Mouse (Mus musculus): ENCODE results near the gene Pdia3. TPM values are rescaled to one million over a fixed set of nuclear protein-coding genes. Genes with fewer than 3 reads are reported as not detected.
"Not testable (repeated sequence)": the region's sequence is repeated elsewhere in the genome, so short reads cannot be mapped to it uniquely, and the experiment has no call there.

The Pdia3 gene
- 484 and 546 TPM in 2 replicates for polyA plus RNA-seq (2014; fragmentation: Nextera tagmentation; extraction: Ambion mirVana)

DNA sequence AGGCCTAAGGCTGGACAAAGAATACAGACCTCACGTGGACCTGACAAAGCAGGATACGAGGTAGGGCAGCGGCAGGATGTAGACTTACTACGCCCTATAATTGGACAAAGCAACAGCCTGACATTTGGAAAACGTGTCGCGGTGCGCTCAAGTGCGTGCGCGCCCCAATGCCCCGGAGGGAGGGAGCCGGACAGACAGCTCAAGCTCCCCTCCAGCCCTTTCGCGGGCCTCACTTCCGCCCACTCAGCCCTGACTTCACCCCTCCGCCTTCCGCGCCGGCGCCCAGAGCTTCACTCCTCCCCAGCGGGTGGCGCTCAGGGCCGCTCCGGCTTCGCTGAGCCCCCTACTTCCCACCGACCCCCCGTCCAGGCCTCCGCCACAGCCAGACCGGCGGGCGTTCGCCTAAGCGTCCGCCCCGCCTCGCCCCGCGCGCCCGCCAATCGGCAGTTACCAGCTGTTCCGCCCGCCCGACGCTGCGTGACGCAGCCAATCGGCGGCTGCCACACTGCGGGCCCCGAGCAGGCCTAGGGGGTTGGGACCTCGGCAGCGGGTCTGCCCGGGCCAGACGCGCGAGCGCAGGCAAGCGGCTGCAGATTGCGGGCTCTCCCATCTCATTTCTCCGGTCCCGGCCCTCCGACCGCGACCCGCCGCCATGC is at the start of gene Pdia3, which contains the start of gene Catsper2:
Pdia3 (plus strand) TSS at position 389 of the 656 bp plus-strand sequence.
Catsper2 (minus strand) TSS at position 406 of the 656 bp plus-strand sequence.
- peak; percentile 99 for ATAC-seq (ENCODE audit: insufficient number of reproducible peaks, insufficient read depth, low FRiP score, low read depth)
- WGBS, result under 1% methylated on average over 64 of the region's 68 CpGs

DNA sequence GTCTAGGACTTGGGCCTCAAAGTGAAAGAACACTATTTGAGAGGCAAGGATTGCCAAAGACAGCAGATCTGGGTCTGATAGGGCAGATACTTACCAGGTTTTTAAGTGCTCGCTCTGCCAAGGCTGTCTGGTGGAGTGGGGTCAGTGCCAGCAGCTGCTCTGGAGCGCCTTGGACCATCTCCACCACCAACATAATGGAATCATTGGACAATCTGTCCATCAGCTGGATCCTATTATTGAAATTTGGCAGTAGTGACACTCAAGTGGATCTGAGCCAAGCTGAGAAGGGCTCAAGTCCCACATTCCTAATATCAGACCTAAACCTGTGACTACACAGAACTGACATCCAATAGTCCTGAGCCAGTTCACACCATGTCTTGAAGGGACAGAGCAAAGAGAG is 44.7 kb upstream of the Pdia3 start:
- 83% methylated on average over 2 of the region's 2 CpGs for WGBS
- Histone ChIP-seq H3K4me1 (ENCODE audit: control insufficient read depth, insufficient read depth, low read length) (no peaks in the 10 kb centered on the region), H3K36me3 (ENCODE audit: control insufficient read depth, insufficient read depth, low read length) (no peaks in the 10 kb centered on the region), H3K9me3 (ENCODE audit: control insufficient read depth, low read depth, low read length) (no peaks in the 10 kb centered on the region), H3K9ac (replicated peaks; ENCODE audit: low read depth, low read length) (no peak overlapping the region), H3K4me2 (replicated peaks; ENCODE audit: low read depth, low read length) (no peak overlapping the region), H3K27ac (ENCODE audit: low read length) (no peak overlapping the region), H3K27me3 (ENCODE audit: control insufficient read depth, insufficient read depth, low read length) (no peaks in the 10 kb centered on the region), H3K4me3 (ENCODE audit: low read depth, low read length) (no peak overlapping the region)
- ATAC-seq (ENCODE audit: insufficient number of reproducible peaks, insufficient read depth, low FRiP score, low read depth), result no peak

More for the DNA sequence above, at the start of gene Pdia3, which contains the start of gene Catsper2:
- Histone ChIP-seq H3K9me3 (ENCODE audit: control insufficient read depth, low read depth, low read length) (no peaks in the 10 kb centered on the region), H3K27me3 (ENCODE audit: control insufficient read depth, insufficient read depth, low read length) (no peaks in the 10 kb centered on the region), H3K9ac (replicated peaks; ENCODE audit: low read depth, low read length) (peak within 1 kb of the TSS; percentile 99), H3K4me1 (ENCODE audit: control insufficient read depth, insufficient read depth, low read length) (peaks cover 21% of the 10 kb centered on the region), H3K27ac (ENCODE audit: low read length) (peak within 1 kb of the TSS; percentile 99), H3K4me3 (ENCODE audit: low read depth, low read length) (peak within 1 kb of the TSS; percentile 95), H3K4me2 (replicated peaks; ENCODE audit: low read depth, low read length) (peak within 1 kb of the TSS; percentile 72), H3K36me3 (ENCODE audit: control insufficient read depth, insufficient read depth, low read length) (peaks cover 19% of the 10 kb centered on the region)

DNA sequence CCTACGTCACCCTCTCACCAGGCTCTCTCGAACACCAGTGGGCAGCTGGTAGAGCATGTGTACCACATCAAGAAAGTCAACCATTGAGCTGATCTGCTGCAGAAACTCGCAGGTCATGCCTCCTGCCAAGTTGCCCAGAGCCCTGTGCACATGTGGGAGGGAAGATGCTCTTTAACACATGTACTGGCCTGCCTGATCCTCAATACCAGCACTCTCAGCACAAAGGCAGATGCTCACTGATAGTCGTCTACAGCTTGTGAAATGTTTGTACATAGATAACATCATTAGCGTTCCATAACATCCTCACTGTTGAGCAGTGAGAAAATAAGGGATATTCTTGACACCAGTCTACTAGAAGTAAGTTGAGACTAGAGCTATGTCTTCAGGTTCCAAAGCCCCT is 42.7 kb upstream of the Pdia3 start:
- H3K9ac ChIP-seq (replicated peaks; ENCODE audit: low read depth, low read length), result no peak overlapping the region
- no peaks in the 10 kb centered on the region for H3K36me3 ChIP-seq (ENCODE audit: control insufficient read depth, insufficient read depth, low read length)
- 83% methylated on average over 5 of the region's 5 CpGs for WGBS
- H3K4me2 ChIP-seq (replicated peaks; ENCODE audit: low read depth, low read length), result no peak overlapping the region
- no peaks in the 10 kb centered on the region for H3K9me3 ChIP-seq (ENCODE audit: control insufficient read depth, low read depth, low read length)
- no peak overlapping the region for H3K27ac ChIP-seq (ENCODE audit: low read length)
- ATAC-seq (ENCODE audit: insufficient number of reproducible peaks, insufficient read depth, low FRiP score, low read depth), result no peak
- no peak overlapping the region for H3K4me3 ChIP-seq (ENCODE audit: low read depth, low read length)
- H3K27me3 ChIP-seq (ENCODE audit: control insufficient read depth, insufficient read depth, low read length), result no peaks in the 10 kb centered on the region
- H3K4me1 ChIP-seq (ENCODE audit: control insufficient read depth, insufficient read depth, low read length), result no peaks in the 10 kb centered on the region

DNA sequence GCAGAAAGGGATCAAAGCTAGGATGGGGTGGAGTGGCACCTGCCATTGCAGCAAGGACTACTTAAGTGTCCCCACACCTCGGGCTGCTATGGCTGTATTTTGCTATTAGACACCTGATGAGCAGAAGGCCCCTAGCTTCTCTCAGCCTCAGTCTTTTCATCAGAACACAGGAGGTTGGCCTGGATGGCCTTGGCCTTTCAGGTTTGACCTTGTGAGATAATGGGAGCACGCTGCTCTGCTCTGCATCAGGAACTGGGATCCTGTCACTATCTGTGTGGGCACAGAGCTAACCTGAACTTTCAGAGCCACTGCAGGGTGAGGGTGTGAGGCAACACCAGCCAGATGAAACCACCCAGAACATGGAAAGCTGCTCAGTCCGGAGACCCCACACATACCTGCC is 41.3 kb upstream of the Pdia3 start:
- Histone ChIP-seq H3K36me3 (ENCODE audit: control insufficient read depth, insufficient read depth, low read length) (no peaks in the 10 kb centered on the region), H3K4me2 (replicated peaks; ENCODE audit: low read depth, low read length) (no peak overlapping the region), H3K27ac (ENCODE audit: low read length) (no peak overlapping the region), H3K9me3 (ENCODE audit: control insufficient read depth, low read depth, low read length) (no peaks in the 10 kb centered on the region), H3K4me3 (ENCODE audit: low read depth, low read length) (no peak overlapping the region), H3K9ac (replicated peaks; ENCODE audit: low read depth, low read length) (no peak overlapping the region), H3K4me1 (ENCODE audit: control insufficient read depth, insufficient read depth, low read length) (no peaks in the 10 kb centered on the region), H3K27me3 (ENCODE audit: control insufficient read depth, insufficient read depth, low read length) (no peaks in the 10 kb centered on the region)
- no peak for ATAC-seq (ENCODE audit: insufficient number of reproducible peaks, insufficient read depth, low FRiP score, low read depth)
- 58% methylated on average over 3 of the region's 3 CpGs for WGBS

DNA sequence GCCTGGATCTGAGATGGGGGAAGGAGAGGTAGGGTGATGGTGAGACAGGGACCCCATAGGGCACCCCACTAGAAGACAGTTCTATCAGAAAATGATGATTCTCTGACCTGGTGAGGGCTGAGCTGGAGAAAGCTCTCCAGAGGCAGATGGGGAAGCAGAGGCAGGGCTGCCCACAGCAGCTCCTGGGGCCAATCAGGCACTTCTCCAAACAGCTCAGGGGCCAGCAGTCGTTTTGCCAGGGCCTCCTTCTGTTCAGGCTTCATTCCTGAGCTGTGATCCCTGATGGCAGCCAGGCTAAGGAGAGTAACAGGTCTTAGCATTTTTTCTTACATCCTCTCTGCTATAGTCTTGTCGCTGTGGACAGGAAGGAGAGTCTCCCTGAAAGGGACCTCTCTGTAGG is 38.8 kb upstream of the Pdia3 start:
- WGBS, result 35% methylated on average over 2 of the region's 2 CpGs
- Histone ChIP-seq H3K9me3 (ENCODE audit: control insufficient read depth, low read depth, low read length) (no peaks in the 10 kb centered on the region), H3K36me3 (ENCODE audit: control insufficient read depth, insufficient read depth, low read length) (no peaks in the 10 kb centered on the region), H3K4me1 (ENCODE audit: control insufficient read depth, insufficient read depth, low read length) (no peaks in the 10 kb centered on the region), H3K27me3 (ENCODE audit: control insufficient read depth, insufficient read depth, low read length) (no peaks in the 10 kb centered on the region), H3K9ac (replicated peaks; ENCODE audit: low read depth, low read length) (no peak overlapping the region), H3K4me3 (ENCODE audit: low read depth, low read length) (no peak overlapping the region), H3K27ac (ENCODE audit: low read length) (no peak overlapping the region), H3K4me2 (replicated peaks; ENCODE audit: low read depth, low read length) (no peak overlapping the region)
- no peak for ATAC-seq (ENCODE audit: insufficient number of reproducible peaks, insufficient read depth, low FRiP score, low read depth)

DNA sequence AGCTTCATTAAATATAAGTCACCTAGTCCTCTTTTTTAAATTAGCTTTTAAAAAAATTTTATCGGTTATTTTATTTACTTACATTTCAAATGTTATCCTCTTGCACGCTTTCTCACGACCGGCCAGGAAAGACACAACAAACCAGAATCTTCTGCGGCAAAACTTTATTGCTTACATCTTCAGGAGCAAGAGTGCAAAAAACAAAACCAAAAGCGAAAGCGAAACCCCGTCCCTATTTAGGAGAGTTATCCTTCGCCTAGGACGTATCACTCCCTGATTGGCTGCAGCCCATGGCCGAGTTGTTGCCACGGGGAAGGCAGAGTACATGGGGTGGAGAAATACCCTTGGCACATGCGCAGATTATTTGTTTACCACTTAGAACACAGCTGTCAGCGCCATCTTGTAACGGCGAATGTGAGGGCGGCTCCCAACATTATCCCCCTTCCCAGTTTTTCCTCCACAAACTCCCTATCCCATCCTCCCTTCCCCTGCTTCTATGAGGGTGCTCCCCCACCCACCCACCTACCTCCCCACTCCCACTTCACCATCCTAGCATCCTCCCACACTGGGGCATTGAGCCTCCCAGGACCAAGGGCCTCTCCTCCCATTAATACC is 26.5 kb upstream of the Pdia3 start, which contains the start of gene Strc:
Strc (minus strand) TSS at position 208 of the 615 bp plus-strand sequence.
- WGBS, result 94% methylated on average over 16 of the region's 17 CpGs
- not testable (repeated sequence) for ATAC-seq (ENCODE audit: insufficient number of reproducible peaks, insufficient read depth, low FRiP score, low read depth); H3K27me3 ChIP-seq (ENCODE audit: control insufficient read depth, insufficient read depth, low read length); H3K4me1 ChIP-seq (ENCODE audit: control insufficient read depth, insufficient read depth, low read length); H3K9me3 ChIP-seq (ENCODE audit: control insufficient read depth, low read depth, low read length); H3K9ac ChIP-seq (replicated peaks; ENCODE audit: low read depth, low read length); H3K27ac ChIP-seq (ENCODE audit: low read length); H3K4me2 ChIP-seq (replicated peaks; ENCODE audit: low read depth, low read length); H3K4me3 ChIP-seq (ENCODE audit: low read depth, low read length); H3K36me3 ChIP-seq (ENCODE audit: control insufficient read depth, insufficient read depth, low read length)

DNA sequence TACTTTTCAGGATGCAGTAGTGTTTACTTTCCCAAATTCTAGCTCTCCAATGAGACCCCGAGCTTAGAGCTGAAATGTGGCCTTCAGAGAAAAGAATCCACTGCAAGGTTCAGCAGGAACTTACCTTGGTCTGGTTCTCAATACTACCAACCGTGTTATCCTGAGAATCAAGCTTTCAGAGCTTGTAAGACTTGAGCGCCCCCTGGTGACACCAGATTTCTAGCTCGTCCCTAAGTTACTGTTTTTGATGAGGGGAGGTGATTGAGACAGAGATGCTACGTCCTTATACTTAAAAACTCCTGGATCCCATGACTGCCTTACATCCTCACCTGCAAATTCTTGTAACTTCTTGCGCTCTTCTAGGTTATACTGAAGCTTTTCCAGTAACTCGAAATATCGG is 17.0 kb upstream of the Pdia3 start:
- Histone ChIP-seq H3K9ac (replicated peaks; ENCODE audit: low read depth, low read length) (no peak overlapping the region), H3K4me2 (replicated peaks; ENCODE audit: low read depth, low read length) (no peak overlapping the region), H3K27ac (ENCODE audit: low read length) (no peak overlapping the region), H3K4me1 (ENCODE audit: control insufficient read depth, insufficient read depth, low read length) (no peaks in the 10 kb centered on the region), H3K36me3 (ENCODE audit: control insufficient read depth, insufficient read depth, low read length) (no peaks in the 10 kb centered on the region), H3K27me3 (ENCODE audit: control insufficient read depth, insufficient read depth, low read length) (no peaks in the 10 kb centered on the region), H3K9me3 (ENCODE audit: control insufficient read depth, low read depth, low read length) (no peaks in the 10 kb centered on the region), H3K4me3 (ENCODE audit: low read depth, low read length) (no peak overlapping the region)
- ATAC-seq (ENCODE audit: insufficient number of reproducible peaks, insufficient read depth, low FRiP score, low read depth), result no peak
- 10% methylated on average over 8 of the region's 8 CpGs for WGBS

DNA sequence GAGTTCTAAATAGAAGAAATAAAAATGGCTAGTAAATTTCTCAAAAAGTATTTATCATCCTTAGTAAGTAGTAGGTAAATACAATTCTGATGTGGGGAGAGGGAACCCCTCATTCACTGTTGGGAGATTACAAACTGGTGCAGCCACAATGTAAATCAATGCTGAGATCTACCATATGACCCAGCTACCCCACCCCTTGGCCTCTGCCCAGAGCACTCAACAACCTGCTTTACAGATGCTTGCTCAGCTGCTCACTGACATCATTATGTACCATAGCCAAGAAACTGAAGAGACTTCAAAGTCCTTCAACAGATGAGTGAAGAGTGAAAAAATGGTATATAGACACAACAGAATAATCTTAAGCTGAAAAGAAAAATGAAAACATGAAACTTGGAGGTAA is 10.3 kb upstream of the Pdia3 start:
- H3K9ac ChIP-seq (replicated peaks; ENCODE audit: low read depth, low read length), result no peak overlapping the region
- no peak overlapping the region for H3K4me2 ChIP-seq (replicated peaks; ENCODE audit: low read depth, low read length)
- H3K9me3 ChIP-seq (ENCODE audit: control insufficient read depth, low read depth, low read length), result no peaks in the 10 kb centered on the region
- no peaks in the 10 kb centered on the region for H3K4me1 ChIP-seq (ENCODE audit: control insufficient read depth, insufficient read depth, low read length)
- H3K4me3 ChIP-seq (ENCODE audit: low read depth, low read length), result no peak overlapping the region
- ATAC-seq (ENCODE audit: insufficient number of reproducible peaks, insufficient read depth, low FRiP score, low read depth), result no peak
- no peak overlapping the region for H3K27ac ChIP-seq (ENCODE audit: low read length)
- no peaks in the 10 kb centered on the region for H3K36me3 ChIP-seq (ENCODE audit: control insufficient read depth, insufficient read depth, low read length)
- no peaks in the 10 kb centered on the region for H3K27me3 ChIP-seq (ENCODE audit: control insufficient read depth, insufficient read depth, low read length)

Data from stomach, embryonic 14.5 days (tissue).